Mouse (Mus musculus): ENCODE measurements around the gene Kcna5.

- TF ChIP-seq EP300 (IDR thresholded peaks at IDR 0.05; ENCODE audit: low read depth) (no peak), CTCF (IDR thresholded peaks at IDR 0.05; ENCODE audit: low read depth) (no peak)
These were observed 20.5 kb downstream of the Kcna5 start for GRCm38 (mm10) chr6:126514720-126515119.
